Mouse (Mus musculus) thymus, adult 18-20 months (tissue): ENCODE results near the gene Olfr1013.

ENCODE experiments used
- DNase-seq, 2 experiments: peaks; one replicate each; pipeline ENCODE4 v3.0.0; 2022; ENCODE audit warnings: mixed read lengths in 2 of 2

The Olfr1013 gene

GRCm38 (mm10) chr2:85766798-85767197 lies at the start of gene Olfr1013:
Gene Olfr1013 (plus strand): TSS chr2:85767098.
- no peak for DNase-seq

DNA sequence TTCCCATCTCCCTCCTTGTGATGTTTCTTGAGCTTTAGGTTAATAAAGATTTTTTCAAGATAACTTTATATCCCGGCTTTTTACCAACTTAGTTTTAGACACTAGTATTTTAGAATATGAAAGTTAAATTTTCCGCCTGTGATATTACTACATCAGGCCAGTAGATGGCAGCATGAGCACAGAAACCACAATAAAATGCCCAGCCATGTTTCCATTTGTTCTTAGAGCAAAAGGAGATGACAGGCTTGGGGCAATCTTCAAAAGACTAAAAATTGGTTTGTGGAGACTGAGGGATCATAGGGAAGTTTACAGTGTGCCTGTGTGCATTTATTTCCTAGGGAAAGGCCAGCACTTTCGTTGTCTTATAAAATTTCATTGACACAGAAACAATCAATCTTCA lies 41.1 kb upstream of the Olfr1013 start:
- DNase-seq, result no peak

GRCm38 (mm10) chr2:85753822-85754221 lies 13.1 kb upstream of the Olfr1013 start:
- no peak for DNase-seq

GRCm38 (mm10) chr2:85762666-85763065 lies 4.2 kb upstream of the Olfr1013 start, which contains the start of gene Olfr1012:
Gene Olfr1012 (minus strand): TSS chr2:85762766.
- no peak for DNase-seq

- DNase-seq, result no peak
Observed at GRCm38 (mm10) chr2:85772413-85772812, 5.5 kb downstream of the Olfr1013 start, which contains the start of gene Olfr1014. Gene Olfr1014 (plus strand): TSS chr2:85772713.

GRCm38 (mm10) chr2:85781717-85782116 lies 14.8 kb downstream of the Olfr1013 start, which contains the start of gene Olfr1015:
Gene Olfr1015 (plus strand): TSS chr2:85782017.
- no peak for DNase-seq

DNA sequence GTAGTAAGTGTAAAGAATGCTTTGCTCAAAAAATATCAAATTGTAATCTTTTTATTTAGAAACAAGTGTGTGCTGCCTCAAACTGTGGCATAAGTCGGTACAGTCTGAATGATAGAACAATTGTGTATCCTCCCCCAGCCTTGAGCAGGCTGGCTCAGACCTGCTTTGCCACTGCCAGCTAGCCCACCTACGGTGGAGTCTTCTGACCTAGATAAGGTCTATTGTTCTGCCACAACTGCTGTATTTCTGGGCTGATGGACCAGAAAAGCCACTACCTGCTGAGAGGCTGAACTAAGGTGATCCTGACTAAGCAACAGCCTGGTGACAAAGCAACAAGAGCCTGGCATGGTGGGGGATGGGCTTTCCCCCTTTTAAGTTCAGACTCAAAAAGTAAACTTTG lies 25.4 kb downstream of the Olfr1013 start:
- no peak for DNase-seq

DNA sequence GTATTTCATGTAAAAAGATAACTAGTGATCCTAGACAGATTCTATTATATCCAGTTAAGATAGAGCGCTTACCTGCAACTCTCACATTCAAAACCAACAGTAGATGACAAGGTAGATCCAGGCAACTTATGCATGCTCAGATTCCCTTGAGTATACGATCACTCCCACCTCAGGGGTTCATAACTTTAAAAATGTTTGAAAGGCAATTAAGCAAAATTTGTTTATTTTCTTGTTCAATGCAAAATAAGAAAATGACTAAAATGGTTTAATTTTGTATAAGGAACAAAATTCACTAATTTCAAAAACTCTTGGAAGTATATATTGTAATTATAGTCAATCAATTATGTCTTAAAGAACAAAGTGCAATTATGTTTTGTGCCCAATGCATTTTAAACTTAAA lies 35.5 kb downstream of the Olfr1013 start, which contains the start of gene Olfr1016:
Gene Olfr1016 (minus strand): TSS at position 101 of the 400 bp plus-strand sequence.
- DNase-seq, result no peak

- DNase-seq, result no peak
Observed at GRCm38 (mm10) chr2:85804501-85804900, 37.6 kb downstream of the Olfr1013 start.

DNA sequence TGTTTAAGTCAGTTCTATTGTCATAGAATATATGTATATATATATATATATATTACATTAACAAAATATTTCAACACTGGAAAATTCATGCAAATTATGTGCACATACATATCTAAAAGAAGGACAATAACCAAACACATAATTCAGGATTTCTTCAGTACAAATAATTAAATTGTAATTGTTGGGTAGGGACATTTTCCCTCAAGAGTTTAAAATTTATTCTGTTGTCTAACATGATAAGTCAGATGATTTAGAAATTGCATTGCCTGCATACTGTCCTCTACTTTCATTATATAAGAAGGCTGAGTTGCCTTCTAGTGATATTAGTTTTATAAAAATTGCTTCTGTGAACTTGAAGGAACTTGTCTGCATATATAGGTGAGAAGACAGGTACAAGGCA lies 51.3 kb downstream of the Olfr1013 start, which contains the start of gene Olfr1018:
Gene Olfr1018 (plus strand): TSS at position 301 of the 400 bp plus-strand sequence.
- no peak for DNase-seq
